Mouse (Mus musculus): Measurements from ENCODE around the gene Timm13.

Timm13 gene

DNA sequence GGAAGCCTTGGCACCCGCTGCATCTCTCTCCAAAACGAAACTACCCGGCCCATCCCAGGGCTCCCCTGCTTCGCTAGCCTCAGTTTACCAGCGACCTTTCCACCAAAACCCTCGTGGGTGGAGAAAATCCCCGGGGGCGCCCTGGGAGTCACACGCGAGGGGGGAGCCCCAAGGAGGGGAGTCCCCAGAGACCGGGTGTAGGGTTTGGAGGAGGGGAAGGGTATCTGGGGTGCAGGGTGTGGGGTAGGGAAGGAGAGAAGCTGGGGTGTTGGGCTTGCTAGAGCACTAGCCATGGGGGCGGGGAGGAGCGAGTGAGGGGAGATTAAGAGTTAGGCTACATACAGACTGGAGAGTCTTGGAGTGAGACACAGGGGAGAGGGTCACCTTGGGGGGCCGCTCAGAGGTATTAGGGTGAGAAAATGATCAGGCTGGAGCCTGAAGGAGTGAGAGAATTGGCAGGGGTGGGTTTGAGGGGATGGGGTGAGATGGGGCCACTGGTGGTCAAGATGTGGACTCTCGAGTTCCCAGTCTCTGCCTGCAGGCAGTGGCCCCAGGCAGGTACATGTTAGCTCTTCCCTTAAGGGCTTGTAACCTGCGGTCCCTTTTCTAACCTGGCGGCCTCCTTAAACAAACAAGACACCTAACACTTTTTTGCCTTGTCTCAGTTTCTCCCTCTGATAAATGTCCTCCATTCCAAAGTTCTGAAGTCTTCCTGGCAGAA lies 32.1 kb upstream of the Timm13 start:
- in situ Hi-C loops (cut with MboI, MseI), result no loop called here

DNA sequence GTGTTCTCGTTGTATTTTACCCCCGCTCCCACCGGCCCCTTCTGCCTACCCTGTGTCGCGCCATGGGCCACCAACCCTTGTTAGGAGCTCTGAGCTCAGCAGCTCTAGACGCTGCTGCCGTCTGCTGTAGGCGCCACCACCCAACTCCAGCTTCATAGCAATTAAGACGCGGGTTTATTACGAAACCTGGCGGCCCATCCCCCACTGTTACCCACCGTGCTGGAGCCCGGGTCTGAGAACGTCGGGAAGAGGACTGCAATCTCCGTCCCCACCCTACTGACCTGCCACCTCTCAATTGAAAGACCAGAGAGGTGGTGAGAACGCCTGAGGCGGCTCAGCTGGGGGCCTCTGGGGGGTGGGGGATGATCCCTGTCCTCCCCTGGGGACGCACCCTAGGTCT lies 31.4 kb upstream of the Timm13 start:
- in situ Hi-C loops (cut with MboI, MseI), result no loop called here

GRCm38 (mm10) chr10:80931695-80932094 lies 30.9 kb upstream of the Timm13 start:
- in situ Hi-C loops (cut with MboI, MseI), result no loop called here

DNA sequence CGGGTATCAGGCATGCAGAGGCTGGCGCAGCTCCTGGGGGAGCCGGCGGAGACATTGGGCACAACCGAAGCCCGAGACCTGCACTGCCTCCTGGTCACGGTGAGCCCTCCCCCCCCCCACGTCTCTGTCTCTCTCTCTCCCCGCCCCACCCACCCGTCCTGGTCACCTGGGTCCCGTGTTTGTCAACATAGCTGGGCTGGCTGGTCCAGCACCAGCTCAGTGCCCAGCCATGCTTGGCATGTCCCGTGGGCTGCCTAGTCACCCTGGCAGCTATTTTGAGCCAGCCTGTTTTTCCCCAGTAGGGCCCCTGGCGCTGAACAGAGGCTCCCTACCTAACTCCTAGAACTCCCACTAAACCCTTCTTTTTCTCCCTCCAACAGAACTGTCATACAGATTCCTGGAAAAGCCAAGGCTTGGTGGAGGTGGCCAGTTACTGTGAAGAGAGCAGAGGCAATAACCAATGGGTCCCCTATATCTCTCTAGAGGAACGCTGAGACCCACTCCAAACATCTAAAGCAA lies 30.4 kb upstream of the Timm13 start:
- in situ Hi-C loops (cut with MboI, MseI), result no loop called here

GRCm38 (mm10) chr10:80930361-80931152 lies 29.8 kb upstream of the Timm13 start:
- in situ Hi-C loops (cut with MboI, MseI), result no loop called here

DNA sequence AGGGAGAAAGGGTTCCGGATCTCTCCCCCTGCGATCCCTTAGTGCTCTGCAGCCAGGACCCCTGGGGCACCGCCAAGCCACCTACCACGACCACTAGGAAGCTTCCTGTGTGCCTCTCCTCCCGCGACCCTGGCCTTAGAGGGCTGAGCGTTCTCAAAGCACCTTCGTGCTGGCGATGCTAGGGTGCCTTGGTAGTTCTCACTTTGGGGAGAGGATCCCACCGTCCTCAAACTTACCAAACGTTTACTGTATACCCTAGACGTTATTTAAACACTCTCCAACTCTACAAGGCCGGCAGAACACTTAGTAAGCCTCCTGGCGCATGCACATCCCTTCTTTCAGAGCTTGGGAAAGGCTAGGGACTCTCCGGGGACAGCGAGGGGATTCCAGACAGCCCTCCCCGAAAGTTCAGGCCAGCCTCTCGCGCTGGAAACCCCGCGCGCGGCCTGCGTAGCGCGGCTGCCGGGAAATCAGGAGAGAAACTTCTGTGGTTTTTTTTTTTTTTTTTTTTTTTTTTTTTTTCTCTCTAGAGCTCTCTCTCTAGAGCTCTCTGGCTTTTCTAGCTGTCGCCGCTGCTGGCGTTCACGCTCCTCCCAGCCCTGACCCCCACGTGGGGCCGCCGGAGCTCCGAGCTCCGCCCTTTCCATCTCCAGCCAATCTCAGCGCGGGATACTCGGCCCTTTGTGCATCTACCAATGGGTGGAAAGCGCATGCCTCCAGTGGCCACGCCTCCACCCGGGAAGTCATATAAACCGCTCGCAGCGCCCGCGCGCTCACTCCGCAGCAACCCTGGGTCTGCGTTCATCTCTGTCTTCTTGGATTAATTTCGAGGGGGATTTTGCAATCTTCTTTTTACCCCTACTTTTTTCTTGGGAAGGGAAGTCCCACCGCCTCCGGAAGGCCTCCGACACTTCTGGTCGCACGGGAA lies 28.8 kb upstream of the Timm13 start, which contains the start of gene Gadd45b:
Gadd45b (plus strand) TSS at position 775 of the 928 bp plus-strand sequence.
- in situ Hi-C loops (cut with MboI, MseI), result loop anchor here (5.0 kb wide), 1 partner anchor 63 kb away; no protein-coding TSS in a partner anchor

DNA sequence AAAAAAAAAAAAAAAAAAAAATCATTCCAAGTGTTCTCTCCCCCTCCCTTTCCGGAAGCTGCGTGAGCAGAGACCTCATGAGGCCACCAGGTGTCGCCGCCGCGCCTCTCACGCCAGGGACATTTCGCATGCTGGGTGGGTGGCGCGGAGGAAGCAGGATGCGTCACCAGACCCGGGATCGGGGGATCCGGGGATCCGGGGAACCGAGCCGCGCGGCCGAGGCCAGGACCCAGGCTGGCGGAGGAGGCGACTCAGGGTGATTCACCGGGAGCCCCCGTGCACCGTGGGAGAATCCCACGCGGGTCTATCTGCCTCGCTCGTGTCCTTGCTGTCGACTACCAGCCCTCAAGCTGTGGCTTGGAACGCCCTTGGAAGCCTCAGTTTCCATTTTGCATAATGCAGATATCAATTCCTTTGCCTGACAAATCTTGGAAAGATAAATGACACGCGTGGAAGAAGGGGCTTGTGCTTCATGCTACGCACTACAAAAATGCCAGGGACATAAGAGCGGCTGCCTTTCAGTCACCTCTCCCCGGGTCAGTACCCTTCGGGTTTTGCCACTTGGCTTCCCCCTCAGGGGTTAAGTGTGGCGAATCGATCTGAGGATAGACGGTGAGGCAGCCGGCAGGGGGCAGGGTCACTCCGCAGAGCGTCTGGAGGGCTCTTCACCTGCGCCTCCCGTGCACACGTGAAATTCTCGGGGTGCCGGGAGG lies 28.0 kb upstream of the Timm13 start:
- in situ Hi-C loops (cut with MboI, MseI), result loop anchor here (5.0 kb wide), 1 partner anchor 64 kb away; no protein-coding TSS in a partner anchor

DNA sequence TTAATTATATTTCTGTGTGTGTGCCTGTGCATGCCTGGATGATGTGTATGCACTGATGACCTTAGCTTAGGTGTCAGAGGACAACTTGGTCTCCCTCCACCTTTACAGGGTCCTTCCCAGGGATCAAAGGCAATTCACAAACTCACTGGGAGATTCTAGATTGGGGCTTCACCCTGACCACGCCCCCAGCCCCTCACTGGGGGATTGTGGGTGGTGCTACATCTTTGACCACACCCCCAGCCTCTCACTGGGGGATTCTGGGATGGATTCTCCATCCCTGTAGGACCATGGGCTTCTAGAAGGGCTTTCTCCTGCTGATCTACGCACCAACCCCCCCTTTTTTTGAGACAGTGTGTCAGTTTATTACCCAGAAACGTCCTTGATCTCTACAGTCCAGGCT lies 24.7 kb upstream of the Timm13 start:
- in situ Hi-C loops (cut with MboI, MseI), result loop anchor here (5.0 kb wide), 1 partner anchor 67 kb away; no protein-coding TSS in a partner anchor

DNA sequence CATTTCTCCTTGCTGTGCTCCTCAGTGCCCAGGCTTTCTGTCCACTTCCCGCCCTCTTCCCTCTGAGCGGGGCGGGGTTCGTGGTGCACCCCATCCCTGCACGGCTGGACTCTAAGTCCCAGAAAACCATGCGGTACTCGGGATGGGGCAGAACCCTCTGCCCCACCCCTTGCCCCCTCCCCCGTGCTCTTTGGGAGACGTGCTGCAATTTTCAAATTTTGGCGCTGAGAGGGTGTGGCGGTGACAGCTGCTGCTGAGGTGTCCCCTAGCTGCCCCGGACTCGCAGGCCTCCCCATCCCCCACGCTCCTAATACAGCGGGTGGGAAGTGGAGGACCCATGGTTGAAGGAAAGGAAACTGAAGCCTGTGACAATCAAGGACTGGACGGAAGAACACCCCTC lies 21.2 kb upstream of the Timm13 start:
- in situ Hi-C loops (cut with MboI, MseI), result no loop called here

- in situ Hi-C loops (cut with MboI, MseI), result no loop called here
Measured at GRCm38 (mm10) chr10:80917779-80918434, 17.1 kb upstream of the Timm13 start, which contains the start of gene Lmnb2. Gene Lmnb2 (minus strand): TSS chr10:80918245.

DNA sequence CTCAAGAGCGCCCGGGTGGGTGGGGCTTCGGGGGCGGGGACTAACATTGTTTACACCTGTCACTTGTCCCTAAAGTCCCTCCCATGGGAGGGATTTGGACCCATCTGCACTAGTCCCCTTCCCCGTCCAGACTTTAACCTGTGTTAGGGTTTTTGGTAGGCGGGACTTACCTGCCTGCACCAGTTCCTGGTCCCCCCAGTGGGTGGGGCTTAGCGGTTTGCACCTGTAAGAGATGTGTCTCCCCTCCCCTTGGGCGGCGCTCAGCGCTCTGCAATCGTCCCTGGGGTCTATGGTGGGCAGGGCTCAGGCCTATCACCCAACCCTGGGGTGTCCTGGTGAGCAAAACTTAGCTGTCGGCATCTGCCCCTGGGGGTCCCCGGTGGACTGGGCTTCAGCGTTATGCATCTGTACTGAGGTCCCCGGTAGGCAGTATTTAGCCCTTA lies 16.6 kb upstream of the Timm13 start:
- in situ Hi-C loops (cut with MboI, MseI), result no loop called here

GRCm38 (mm10) chr10:80915736-80916135 lies 15.0 kb upstream of the Timm13 start:
- in situ Hi-C loops (cut with MboI, MseI), result no loop called here

GRCm38 (mm10) chr10:80915260-80915659 lies 14.5 kb upstream of the Timm13 start:
- in situ Hi-C loops (cut with MboI, MseI), result no loop called here

DNA sequence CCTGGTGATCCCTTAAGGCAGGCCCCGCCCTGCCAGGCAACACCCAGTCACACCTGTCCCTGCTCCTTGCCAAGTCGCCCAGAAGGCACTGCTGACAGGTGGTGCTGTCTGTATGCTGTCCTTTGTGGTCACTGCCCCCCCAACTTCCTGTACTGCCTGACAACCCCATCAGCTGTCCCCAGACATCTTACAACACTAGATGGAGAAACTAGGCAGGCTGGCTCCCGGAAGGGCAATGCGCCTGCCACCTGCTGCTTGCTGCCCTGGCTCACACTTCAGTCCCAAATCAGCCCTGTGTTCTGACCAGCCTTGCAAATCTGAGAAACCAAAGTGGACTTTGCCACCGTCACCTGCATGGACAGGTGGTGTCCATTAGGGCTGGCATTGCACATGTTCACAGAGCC lies 13.5 kb upstream of the Timm13 start:
- in situ Hi-C loops (cut with MboI, MseI), result no loop called here

- in situ Hi-C loops (cut with MboI, MseI), result no loop called here
Measured at GRCm38 (mm10) chr10:80913364-80914011, 12.7 kb upstream of the Timm13 start.

- in situ Hi-C loops (cut with MboI, MseI), result no loop called here
Measured at GRCm38 (mm10) chr10:80911891-80912290, 11.1 kb upstream of the Timm13 start.

- in situ Hi-C loops (cut with MboI, MseI), result no loop called here
Measured at GRCm38 (mm10) chr10:80911354-80911753, 10.6 kb upstream of the Timm13 start.

- in situ Hi-C loops (cut with MboI, MseI), result no loop called here
Measured at GRCm38 (mm10) chr10:80909375-80910162, 8.8 kb upstream of the Timm13 start.

DNA sequence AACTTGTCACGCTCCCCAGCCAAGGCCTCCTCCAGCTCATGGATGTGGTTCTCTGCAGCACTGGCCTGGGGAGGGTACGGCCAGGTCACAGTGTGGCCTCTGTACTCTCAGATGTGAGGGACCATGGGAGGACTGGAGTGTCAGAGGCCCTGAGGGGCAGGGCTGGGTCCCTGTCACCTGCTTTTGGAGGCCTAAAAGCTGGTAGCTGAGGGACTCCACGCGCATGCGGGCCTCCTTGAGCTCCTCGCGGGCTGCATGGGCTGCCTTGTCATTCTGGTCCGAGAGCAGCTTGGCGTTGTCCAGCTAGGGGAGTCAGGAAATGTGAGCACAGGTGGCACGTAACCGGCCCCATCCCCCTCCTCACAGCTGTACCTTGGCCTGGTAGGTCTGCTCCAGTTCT lies 3.9 kb upstream of the Timm13 start:
- in situ Hi-C loops (cut with MboI, MseI), result no loop called here
